8 mouse cellular contexts compared by ENCODE assay signal in the genomic region with DNA sequence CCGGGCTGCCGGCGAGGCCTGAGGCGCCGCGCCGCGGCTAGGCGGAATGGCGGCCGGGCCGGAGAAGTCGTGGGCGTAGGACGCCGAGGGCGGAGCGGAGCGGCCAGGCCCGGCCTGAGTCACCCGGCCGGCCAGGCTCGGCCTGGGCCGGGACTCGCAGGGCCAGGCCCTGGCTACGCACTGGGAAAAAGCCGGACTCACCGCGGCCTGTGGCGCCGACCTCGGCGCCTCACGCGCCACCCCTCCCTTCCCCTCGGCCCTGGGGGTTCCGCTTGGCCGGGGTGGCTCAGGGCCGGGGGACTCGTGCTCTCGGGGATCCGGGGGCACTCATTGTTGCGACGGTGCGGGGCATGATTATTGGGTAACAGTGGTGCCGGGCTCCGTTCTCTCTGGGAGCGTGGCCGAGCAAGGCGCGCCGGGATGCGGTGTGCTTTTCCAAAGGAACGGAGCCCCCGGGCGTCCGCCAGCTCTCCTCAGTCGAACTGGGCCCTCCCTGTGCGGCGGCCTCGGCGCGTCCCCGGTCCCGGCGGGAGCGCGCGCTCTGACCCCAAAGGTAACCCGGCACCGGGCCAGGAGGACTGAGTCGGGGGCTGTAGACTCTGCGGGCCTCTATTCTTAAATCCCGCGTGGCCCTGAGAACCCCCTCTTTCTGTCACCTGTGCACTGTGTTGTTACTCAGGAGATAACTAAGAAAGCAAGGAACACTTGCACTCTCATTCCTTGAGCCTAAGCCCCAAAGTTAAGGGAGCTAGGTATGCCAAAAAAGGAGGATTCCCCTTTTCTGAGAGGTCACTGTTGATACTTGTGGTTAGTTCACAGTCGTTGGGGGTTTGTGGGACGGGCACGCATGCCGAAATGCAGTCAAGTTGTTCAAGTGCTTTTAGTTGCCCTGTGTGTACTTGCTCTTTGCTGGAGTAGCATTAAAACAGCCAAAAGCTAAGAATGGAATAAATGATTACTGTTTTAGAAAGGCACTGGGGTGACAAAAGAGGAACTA. TPM values are rescaled to one million over a fixed set of nuclear protein-coding genes. Genes with fewer than 3 reads are reported as not detected.
DNase-seq lines count a peak whose midpoint lies in the region; ATAC-seq and TF ChIP-seq lines count a peak whose summit lies in the region.

No protein-coding gene starts in this region.

- H3K36me3 ChIP-seq in heart, embryonic 15.5 days, result no peaks in the 10 kb centered on the region
- H3K36me3 ChIP-seq in liver, embryonic 16.5 days (ENCODE audit: control insufficient read depth, insufficient read depth), result no peaks in the 10 kb centered on the region
- H3K36me3 ChIP-seq in neural tube, embryonic 12.5 days, result no peaks in the 10 kb centered on the region
- H3K36me3 ChIP-seq in testis, adult 2 months (ENCODE audit: control insufficient read depth, insufficient read depth, low read length), result no peaks in the 10 kb centered on the region

- peak; percentile 10 for DNase-seq in brain, embryonic 18.5 days (ENCODE audit: low read depth, low spot score)
- DNase-seq in kidney, postnatal 14 days, result peak; percentile 80

- no peaks in the 10 kb centered on the region for H3K27me3 ChIP-seq in heart, embryonic 15.5 days
- no peaks in the 10 kb centered on the region for H3K27me3 ChIP-seq in liver, embryonic 16.5 days (ENCODE audit: control insufficient read depth, insufficient read depth, low read depth, low read length)
- H3K27me3 ChIP-seq in neural tube, embryonic 12.5 days (replicated peaks), result no peaks in the 10 kb centered on the region
- H3K27me3 ChIP-seq in testis, adult 2 months (ENCODE audit: control insufficient read depth, insufficient read depth, low read length), result no peaks in the 10 kb centered on the region

- WGBS in heart, embryonic 15.5 days, result 0% methylated on average over 56 of the region's 79 CpGs
- WGBS in liver, embryonic 16.5 days (ENCODE audit: insufficient replicate concordance), result under 1% methylated on average over 72 of the region's 79 CpGs
- under 1% methylated on average over 77 of the region's 79 CpGs for WGBS in neural tube, embryonic 12.5 days

- peak overlapping the region; percentile 88 for H3K4me2 ChIP-seq in heart, embryonic 15.5 days
- H3K4me2 ChIP-seq in liver, embryonic 16.5 days (ENCODE audit: low read depth, low read length), result peak overlapping the region; percentile 92
- peak overlapping the region; percentile 77 for H3K4me2 ChIP-seq in neural tube, embryonic 12.5 days (replicated peaks)

- TF ChIP-seq CTCF in testis, adult 2 months (IDR thresholded peaks at IDR 0.05; ENCODE audit: control insufficient read depth, insufficient read depth, insufficient replicate concordance, low read depth, low read length), result no peak

- TF ChIP-seq POLR2A in testis, adult 2 months (IDR thresholded peaks at IDR 0.05; ENCODE audit: control insufficient read depth, low read depth, low read length), result peak; percentile 39

- peak overlapping the region; percentile 99 for H3K27ac ChIP-seq in heart, embryonic 15.5 days
- H3K27ac ChIP-seq in liver, embryonic 16.5 days (ENCODE audit: low read length), result peak overlapping the region; percentile 96
- peak overlapping the region; percentile 97 for H3K27ac ChIP-seq in neural tube, embryonic 12.5 days
- peak overlapping the region; percentile 97 for H3K27ac ChIP-seq in testis, adult 2 months (ENCODE audit: control insufficient read depth, insufficient read depth, low read depth, low read length)

- H3K9ac ChIP-seq in heart, embryonic 15.5 days, result peak overlapping the region; percentile 99
- H3K9ac ChIP-seq in liver, embryonic 16.5 days (ENCODE audit: low read depth, low read length), result peak overlapping the region; percentile 99
- peak overlapping the region; percentile 99 for H3K9ac ChIP-seq in neural tube, embryonic 12.5 days

- peak; percentile 48 for ATAC-seq in CD4-positive, CD25-positive, alpha-beta regulatory T cell, adult 4 months
- ATAC-seq in erythroid progenitor cell, adult 5-6 weeks (replicated peaks; ENCODE audit: low FRiP score, poor library complexity, severe bottlenecking), result peak; percentile 61
- peak; percentile 78 for ATAC-seq in heart, embryonic 15.5 days (replicated peaks; ENCODE audit: insufficient number of reproducible peaks, insufficient read depth, low FRiP score, low read depth)
- ATAC-seq in liver, embryonic 16.5 days (ENCODE audit: low read depth), result peak; percentile 81
- peak; percentile 84 for ATAC-seq in neural tube, embryonic 12.5 days (ENCODE audit: low FRiP score, low read depth)

- no peaks in the 10 kb centered on the region for H3K9me3 ChIP-seq in heart, embryonic 15.5 days (replicated peaks)
- no peaks in the 10 kb centered on the region for H3K9me3 ChIP-seq in liver, embryonic 16.5 days (replicated peaks; ENCODE audit: control insufficient read depth, low read length)
- no peaks in the 10 kb centered on the region for H3K9me3 ChIP-seq in neural tube, embryonic 12.5 days

- H3K4me1 ChIP-seq in heart, embryonic 15.5 days (replicated peaks), result peaks cover 28% of the 10 kb centered on the region
- H3K4me1 ChIP-seq in liver, embryonic 16.5 days (ENCODE audit: control insufficient read depth, low read depth, low read length), result peaks cover 21% of the 10 kb centered on the region
- peaks cover 13% of the 10 kb centered on the region for H3K4me1 ChIP-seq in neural tube, embryonic 12.5 days
- H3K4me1 ChIP-seq in testis, adult 2 months (ENCODE audit: control insufficient read depth, insufficient read depth, low read length), result peaks cover 2% of the 10 kb centered on the region; the same call in 1 of the 2 replicates

- peak overlapping the region; percentile 99 for H3K4me3 ChIP-seq in heart, embryonic 15.5 days
- peak overlapping the region; percentile 99 for H3K4me3 ChIP-seq in liver, embryonic 16.5 days (ENCODE audit: low read depth, low read length)
- peak overlapping the region; percentile 96 for H3K4me3 ChIP-seq in neural tube, embryonic 12.5 days
- H3K4me3 ChIP-seq in testis, adult 2 months (ENCODE audit: control insufficient read depth, low read depth, low read length), result peak overlapping the region; percentile 99

RNA-seq across cellular contexts. Expression of gene Cul1, which starts 1.7 kb away (rescaled TPM):
- 10 to 100 TPM; 52.0 to 74.3 TPM for polyA plus RNA-seq in CD4-positive, CD25-positive, alpha-beta regulatory T cell, adult 4 months (2017; shearing (Covaris generic))
- 195 and 263 TPM in 2 replicates for total RNA-seq in erythroid progenitor cell, adult 5-6 weeks (2015; ENCODE audit: low replicate concordance)
- 75.3 and 91.0 TPM in 2 replicates for total RNA-seq in erythroid progenitor cell, adult 5-6 weeks (2017; ENCODE audit: low replicate concordance)
- polyA plus RNA-seq in heart, embryonic 15.5 days (2015; fragmentation: Nextera tagmentation; extraction: Ambion mirVana), result 83.5 and 95.3 TPM in 2 replicates
- polyA plus RNA-seq in liver, embryonic 16.5 days (2015; fragmentation: Nextera tagmentation; extraction: Ambion mirVana), result 56.2 and 57.3 TPM in 2 replicates
- polyA plus RNA-seq in neural tube, embryonic 12.5 days (2016; fragmentation: Nextera tagmentation; extraction: Ambion mirVana), result 157 and 166 TPM in 2 replicates
- 45.5 and 56.3 TPM in 2 replicates for polyA plus RNA-seq in testis, adult 2 months (2012; rRNA removed)

Comparison
In these comparisons a context has a peak if more than half of its experiments do, and no peak if none do; other contexts are left out.
1. Peak in every context shown above with its lines: DNase-seq, ATAC-seq, H3K4me3 ChIP-seq and H3K27ac ChIP-seq.